Mouse (Mus musculus) adrenal gland, postnatal 36 days (tissue): ENCODE measurements at regions not wholly inside any gene's neighbourhood (a gene's known extent, or its start where the extent isn't known, plus 50 kb on each side); places are given as distances from the start of the nearest gene placed in this dataset.

Experiments used
- DNase-seq, 2 experiments: peaks; one replicate each; pipeline ENCODE4 v3.0.0; 2021; ENCODE audit warnings: mixed read lengths in 1 of 2

DNA sequence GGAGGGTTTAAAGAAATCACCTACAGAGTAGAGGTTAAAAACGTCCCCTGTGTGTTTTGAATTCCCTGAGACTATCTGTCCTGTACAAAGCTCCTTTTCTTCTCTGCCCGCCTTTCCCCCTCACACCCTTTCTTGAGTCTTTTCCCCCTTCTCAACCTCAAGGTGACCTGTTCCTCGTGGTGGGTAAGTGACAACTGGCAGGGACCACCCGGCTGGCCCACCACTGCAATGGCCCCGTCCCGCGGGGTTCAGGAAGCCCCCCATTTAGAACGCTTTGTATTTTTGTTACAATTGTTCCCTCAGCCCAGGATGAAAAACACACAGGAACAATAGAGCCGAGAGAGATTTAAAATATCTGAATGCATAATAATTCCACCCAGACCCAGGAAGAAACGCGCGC lies 272.9 kb upstream of the Sox2 start:
- DNase-seq = no peak

DNA sequence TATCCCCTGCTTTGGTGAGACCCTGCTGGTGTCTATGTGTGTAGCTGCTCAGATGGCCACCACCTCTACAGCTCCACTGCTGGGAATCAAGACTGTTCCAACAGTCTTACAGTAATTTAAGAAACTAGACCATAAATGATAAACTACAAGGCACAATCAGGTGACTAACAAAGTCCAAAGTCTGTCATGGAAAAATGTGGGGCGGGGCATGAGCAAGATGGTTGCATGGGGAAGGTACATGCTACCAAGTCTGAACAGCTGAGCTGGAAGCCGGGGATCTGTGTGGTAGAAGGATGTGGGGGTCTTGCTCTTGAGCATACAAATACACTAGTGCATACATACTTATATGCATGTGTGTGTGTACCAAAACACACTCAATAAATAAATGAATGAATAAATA lies 278.8 kb upstream of the Sox2 start:
- no peak for DNase-seq

DNA sequence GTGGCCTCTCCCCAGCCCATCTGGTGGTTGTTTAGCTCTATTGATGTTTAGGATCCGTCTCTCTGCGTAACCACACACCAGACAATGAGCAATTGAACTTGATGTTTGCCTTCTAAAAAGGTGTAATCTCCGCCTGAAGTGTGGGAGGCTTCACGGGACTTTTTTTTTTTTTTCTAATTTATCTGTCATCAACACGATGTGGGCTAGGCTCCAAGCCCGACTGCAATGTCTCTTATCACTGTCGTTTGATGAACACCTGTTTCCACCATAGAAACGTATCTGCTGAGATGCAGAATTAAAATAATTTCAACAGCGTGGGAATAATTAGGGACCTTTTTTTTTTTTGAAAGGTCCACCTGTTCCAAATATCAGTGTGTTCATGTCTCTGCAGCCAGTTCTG lies 257.0 kb upstream of the Dnajc19 start:
- no peak for DNase-seq

DNA sequence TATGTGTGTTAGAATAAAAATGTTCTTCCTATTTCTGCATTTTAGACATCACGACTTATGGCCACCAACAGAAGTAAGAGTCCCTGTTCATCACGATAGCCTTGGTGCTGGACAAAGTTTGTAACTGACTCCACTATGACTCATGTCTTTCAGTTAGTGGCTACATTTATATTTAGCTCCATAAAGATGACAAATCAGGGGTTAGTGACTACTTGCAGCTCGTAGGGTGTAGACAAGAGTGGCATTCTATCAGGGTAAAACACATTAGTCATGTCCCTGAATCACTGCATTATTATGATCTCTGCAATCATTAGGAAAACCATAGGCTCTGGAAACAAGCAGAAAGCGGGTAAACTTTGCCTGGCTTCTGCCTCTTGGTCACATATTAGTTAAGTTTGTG lies 252.4 kb upstream of the Dnajc19 start:
- DNase-seq = no peak

DNA sequence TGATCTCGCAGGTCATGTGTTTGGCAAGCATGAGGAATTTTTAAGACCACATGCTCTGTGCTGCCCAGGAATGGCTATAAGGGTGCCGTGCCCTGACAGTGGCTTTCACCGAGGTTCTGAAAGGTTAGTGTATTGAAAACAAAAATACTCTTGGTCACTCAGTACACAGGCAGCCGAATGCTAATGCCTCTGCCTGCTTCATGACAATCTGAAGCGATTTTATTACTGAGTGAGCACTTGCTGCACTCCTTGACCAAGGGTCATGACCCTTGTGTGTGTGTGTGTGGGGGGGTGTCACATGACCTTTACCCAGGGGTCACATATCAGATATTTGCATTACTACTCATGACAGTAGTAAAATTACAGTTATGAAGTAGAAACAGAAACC lies 250.8 kb upstream of the Dnajc19 start:
- DNase-seq = no peak

DNA sequence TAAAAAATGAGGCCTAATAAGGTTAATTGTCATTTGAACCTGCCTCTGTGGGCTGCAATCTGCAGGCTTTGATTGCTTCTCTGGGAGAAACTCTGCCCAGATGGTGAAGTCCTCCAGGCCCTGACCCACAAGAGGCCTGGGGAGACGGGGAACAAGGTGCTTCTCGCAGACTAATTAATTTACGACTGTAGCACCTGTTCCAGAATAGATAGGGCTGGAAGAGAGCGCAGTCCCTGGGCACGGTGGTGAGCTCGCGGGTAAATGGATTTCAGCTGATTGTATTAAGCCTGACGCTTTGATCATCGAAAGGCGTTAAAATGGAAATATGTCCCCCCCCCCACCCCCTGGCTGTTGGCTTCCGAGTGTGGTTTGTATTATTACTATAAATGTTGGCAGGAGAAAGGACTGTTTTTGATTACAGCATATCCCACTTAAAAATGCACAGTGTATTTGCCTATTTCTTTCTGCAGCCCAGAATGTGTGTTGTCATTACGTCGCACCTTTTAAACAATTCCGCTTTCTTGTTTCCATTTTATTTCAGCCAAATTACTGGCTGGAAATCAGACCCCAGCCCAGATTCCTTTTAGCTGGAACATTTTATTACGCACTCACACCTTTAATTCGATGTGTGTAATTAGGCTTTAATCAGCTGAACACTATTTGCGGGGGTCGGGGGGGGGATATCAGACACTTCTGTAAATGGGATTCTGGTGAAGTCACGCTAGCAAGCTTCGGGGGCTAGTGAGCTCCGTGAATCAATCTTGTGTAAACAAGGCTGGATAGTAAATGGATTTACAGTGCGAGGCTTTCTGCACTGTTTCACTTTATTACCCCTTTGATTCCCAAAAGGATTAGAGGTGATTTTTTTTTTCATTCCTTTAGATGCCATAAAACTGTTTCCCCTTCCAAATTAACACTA lies 250.1 kb upstream of the Dnajc19 start:
- DNase-seq = no peak

DNA sequence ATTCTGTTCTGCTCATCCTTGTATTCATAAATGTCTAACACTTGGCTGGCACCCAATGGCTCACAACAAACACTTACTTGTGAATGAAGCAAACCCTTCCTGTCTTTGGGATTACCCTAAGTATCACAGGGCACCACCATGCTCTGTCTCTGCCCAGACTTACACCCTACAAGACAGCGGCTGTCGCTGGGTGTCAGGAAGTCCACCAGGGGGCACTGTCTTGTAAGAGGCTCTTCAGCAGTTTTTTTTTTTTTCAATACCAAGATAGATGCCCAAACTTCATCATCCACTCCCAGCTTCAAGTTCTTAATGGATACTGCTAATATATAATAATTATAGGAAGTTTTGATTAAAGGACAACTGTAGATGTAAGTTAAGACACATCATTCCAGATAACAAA lies 247.7 kb upstream of the Dnajc19 start:
- peak; percentile 47 to 60 for DNase-seq

DNA sequence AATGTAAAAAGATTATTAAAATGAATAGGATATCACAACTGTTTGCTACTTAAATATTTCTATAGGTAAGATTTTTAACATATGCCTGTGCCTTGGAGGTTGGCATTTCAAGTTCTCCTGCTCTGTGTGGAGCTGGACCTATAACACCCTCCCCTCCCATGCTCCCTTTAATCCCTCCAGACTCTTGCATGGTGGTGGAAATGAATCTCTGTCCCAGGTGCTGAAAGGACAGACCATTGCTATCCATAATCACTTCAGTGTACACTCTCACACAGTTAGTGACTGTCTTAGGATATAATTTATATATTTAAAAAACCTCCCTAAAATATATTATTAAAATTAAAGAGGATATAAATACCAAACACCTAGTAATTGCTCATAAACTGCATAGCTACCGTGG lies 244.5 kb upstream of the Dnajc19 start:
- DNase-seq = no peak

DNA sequence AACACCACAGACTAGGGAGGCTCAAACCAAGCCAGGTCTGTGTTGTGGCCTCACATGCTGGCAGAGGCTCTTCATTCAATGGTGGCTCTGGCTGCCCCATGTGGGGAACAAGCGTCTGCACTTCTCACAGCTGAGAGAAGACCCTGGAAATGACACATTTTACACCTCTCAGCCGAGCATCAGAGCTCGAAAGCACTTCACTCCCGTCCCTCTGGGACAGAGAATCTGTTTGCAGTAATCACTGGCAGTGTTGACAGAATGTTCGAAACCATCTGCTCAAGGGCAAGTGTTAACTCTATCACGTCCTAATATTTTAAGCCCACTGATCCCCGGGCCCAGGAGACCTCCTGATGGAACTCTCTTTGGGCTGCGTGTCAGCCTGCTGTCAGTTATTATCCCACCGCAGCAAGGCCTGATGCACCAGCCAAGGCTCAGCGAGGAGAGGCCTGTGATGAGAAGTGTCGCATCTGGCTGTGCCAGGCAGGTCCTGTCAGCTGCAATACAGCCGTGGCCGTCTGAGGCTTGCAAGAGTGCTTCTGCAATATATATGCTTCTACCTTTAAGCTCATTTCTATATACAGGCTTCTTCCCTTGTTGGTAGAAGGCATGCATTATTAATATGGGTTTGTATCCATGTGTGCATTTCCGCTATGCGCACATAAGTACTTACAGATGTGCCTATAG lies 241.5 kb upstream of the Dnajc19 start:
- no peak for DNase-seq

DNA sequence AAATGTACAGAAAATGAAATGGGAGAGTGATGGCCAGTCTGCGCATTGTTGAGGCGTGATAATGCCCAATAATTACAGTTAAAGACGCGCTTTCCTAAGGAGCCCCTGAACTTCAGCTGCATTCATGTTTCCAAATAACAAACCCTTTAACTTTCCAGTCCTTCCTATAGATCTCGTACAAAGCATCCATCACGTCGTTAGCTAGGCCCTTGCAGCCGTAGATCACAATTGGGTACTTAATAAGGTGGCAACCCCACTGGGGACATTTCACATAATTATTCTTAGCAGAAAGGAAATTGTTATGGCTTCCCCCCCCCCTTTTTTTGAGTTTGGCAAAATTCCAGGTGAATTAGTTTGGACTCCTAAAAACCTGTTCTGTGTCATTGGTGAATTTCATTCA lies 233.7 kb upstream of the Dnajc19 start:
- DNase-seq = no peak

DNA sequence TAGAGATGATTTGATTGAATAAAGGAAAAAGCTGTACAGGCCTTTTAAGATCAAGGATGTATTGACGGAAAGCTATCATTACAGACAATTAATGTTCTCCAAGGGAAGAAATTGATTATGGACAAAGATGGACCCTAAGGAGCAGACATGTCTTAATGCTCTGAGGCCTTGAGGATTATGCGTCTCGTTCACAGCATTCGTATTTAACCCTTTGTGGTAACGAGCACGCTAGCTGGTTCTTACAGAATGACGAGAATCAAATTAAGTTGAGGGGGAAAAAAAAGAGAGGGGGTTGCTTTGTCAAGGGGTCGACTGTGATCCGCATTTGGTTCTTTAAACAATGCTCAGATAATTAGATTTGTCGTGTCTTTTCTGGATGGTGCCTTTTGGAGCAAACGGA lies 233.3 kb upstream of the Dnajc19 start:
- no peak for DNase-seq

DNA sequence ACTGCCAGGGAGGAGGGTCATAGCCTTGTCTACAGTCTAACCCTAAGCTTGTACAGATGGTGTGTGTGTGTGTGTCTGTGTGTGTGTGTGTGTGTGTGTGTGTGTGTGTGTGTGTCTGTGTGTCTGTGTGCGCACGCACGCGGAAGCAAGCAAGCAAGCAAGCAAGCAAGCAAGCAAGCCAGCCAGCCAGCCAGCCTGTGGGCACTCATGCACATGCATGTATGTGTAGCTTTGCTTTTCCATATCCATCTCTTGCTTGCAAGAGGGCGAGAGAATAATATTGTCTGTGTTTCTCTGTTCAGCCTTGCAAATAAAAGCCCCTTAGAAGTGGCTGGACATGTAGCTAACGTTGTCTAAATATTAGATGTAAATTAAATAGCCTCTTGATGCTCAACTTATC lies 230.8 kb upstream of the Dnajc19 start:
- no peak for DNase-seq

DNA sequence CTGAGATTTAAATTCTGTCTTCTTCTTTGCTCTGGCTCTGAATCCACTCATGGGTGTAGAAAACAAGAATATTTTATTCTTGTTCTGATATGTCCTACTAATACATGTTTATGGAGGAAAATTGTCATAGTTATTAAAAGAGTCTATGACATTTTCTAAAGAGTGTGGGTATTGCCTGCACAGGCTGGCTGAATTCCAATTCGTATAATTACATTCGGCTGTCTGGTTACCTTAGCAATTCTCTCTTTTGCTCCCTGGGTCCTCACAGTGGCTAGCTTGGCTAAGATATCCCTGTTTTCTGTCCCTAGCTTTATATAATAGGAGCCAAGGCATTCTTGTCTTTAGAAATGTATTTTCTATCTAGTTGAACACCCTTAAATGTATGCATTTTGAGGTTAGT lies 218.5 kb upstream of the Dnajc19 start:
- DNase-seq = no peak

DNA sequence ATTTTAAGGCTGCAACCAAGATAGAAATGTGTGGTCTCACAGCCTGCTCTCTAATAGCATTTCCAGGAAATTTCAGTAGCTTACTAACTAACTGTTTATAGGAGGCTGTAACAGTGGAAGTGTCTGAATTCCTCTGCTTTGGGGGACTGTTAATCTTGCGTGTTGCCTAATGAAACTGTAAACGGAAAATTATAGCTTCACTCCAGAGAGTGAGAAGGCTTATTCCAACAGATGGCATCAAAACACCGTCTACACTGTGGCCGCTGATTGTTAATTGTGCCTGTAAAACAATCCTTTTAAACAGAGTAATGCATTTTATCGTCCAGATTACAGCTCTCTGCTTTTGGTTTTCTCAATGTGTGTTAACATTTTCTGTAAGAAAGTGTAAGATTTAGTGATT lies 206.7 kb upstream of the Dnajc19 start:
- no peak for DNase-seq

DNA sequence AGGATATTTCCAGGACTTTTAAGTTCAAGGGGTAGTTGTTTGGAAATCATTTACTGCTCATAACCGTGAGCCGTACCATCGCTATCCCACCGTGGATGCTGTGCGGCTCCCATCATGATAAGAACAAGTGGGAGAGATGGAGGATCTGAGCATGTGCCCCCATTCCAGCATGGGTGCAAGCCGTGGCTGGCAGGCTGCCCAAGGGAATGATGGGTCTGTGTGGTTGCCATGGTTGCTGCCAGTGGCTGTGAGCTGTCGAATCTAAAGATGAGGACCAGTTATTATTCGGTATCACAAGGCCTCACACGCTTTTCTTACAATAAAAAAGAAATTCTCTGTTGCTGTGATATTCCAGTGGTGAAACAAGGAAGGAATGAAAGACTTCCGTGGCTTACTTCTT lies 189.0 kb upstream of the Dnajc19 start:
- DNase-seq = no peak

DNA sequence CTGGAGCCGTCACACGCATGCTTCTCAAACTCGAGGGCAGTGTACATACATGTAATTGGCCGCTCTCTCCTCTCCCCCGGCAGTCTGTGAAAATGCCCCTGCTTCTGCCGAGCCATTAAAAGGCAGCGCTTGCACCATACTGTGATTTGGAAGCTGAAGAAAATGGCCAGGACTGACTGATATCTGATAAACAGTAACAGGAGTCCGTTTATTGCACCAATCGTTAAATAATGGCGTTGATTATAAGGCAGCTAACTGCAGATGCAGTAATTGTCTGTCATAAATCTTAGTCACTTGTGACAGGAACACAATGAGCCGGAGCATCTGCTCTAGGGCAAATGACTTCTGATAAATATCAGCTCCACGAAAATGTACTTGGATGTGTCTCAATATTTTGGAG lies 185.3 kb upstream of the Dnajc19 start:
- DNase-seq = no peak

DNA sequence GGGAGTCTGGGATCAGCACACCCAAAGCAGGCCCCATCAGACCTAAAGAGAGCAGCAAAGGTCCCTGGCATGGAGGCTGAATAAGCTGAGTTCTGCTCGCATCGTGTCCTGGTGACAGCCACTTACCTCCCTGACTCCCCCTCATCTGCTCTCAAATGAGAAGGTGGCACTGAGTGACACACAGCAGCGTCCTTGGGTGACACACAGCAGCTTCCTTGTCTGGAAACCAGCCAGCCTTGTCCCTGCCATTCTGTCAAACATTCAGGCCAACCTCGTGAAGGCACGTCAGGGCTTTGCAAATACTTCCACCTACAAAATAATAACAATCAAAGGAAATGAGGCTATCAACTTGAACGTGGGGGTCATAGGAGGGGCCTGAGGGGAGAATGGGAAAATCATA lies 183.7 kb upstream of the Dnajc19 start:
- DNase-seq = peak; percentile 27 to 34

DNA sequence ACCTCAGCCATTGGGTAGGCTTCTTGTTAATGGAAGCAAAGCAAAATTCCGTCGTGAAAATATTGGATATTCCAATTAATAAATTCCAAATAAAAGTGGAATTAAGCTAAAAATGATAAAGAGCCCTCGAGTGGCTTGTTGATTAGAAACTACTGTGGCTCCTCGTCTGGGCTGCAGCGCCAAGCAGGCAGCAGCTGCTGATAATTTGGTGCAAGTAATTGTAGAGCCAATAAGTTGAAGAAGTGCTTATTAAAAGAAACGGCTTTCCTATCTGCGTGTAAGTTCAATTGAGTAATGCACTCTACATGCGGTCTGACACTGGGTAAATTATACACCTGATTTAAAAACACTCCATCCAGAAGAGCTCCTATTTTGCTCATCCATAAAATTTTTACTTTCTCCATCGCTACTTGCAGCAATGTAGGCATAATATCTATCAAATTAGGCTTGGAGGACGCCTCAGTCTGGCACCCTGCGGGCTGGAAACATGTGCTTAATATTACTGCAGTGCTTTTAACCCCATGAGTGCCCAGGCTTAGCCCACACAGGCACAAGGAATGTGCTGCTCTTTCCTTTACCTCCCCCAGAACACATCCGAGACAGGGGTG lies 171.7 kb upstream of the Dnajc19 start:
- no peak for DNase-seq

DNA sequence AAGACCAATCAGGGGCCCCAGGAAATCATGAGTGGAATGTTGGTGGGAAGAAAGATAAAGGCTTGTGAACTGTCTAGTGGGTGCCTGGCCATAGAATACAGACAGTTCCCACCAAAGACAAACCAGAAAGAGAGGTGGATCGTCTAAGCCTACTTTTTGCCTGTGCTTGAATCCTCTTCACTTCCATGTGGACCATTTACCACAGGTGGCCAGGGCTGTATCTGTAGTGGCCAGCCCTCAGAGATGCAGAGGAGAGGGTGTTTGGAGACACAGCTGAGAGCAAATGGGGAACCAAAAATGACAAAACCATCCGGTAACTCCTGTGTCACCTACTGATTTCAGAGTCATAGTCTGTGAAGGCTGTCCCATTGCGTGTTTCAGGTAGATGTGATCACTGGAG lies 161.0 kb upstream of the Dnajc19 start:
- DNase-seq = no peak

DNA sequence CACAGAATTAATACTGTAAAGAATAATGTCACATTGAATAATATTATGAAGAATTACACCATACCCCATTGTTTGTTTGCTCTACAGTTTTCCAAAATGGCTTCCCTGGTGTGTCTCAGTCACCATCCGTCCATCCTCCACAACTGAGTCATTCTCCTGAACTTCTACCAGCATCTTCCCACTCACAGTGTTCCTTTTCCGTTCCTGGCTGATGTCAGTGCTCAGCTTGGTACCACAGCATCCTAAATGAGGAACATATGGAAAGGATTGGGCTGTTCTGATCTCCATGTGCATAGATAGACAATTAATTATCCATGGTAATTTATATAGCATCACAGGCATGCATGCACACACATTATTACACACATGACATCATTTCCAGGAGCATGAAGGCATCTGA lies 158.9 kb upstream of the Dnajc19 start:
- DNase-seq = no peak

DNA sequence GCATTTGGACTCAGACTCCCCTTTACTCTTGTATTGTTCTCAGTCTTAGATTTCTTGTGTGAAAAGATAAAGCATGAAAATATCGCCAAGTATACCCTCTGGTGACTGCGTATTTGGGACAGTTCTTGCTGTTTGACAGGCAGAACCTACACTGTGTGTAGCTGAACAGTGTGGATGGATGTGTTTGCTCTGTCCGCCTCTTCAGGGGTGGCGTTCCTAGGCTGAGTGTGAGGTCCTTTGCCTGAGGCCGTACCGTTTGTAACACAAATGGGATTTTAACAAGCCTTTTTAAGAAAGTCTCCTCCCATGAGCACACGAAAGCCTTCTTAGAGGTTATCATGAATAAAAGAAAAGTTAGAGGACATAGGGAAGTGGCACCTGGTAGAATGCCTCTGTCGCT lies 153.3 kb upstream of the Dnajc19 start:
- no peak for DNase-seq

DNA sequence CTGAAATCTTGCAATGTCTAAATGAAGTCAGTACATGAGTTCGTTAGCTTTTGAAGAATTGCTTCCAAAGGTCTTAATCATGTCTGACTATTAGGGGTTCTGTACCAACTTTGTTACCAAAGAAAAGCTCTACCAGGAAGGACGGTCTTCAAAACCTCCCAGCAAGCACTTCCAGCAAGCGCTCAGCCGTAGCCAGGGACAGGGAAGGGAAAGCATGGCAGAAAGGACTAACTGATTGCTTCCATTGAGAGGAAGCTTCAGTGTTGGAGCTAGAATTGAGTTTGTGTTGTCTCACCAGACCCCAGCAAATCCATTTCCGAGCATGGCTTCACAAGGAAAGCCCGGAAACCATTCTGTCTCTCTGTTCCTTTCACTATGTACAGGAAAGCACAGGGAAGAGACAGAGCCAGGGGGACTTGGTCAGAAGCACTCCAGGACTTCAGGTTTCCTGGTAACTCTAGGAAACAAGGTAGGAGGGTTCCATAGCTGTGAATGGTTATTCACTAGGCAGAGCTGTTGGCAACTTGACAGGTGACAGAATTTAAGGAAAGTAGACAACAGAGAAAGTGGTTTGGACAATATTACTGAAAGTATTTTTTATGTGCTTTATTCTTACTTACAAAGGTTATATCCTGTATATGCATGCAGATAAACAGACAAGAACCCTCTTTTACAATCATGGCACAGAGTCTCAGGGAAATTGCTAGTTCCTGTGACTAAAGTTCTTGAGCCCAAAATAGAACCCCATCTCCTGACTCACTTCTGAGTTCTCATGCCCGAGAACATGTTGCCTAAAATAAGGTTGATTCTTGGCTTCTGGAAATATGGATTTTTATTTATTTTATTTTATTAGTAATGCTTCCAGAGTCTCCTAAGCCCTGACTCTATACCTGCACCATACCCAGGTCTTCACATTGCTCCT lies 151.5 kb upstream of the Dnajc19 start:
- DNase-seq = no peak
